Mouse (Mus musculus): Measurements from ENCODE around the gene Cfap73.
A peak's percentile ranks its signal among the peaks of the same experiment; 100 is the strongest.

Gene Cfap73

DNA sequence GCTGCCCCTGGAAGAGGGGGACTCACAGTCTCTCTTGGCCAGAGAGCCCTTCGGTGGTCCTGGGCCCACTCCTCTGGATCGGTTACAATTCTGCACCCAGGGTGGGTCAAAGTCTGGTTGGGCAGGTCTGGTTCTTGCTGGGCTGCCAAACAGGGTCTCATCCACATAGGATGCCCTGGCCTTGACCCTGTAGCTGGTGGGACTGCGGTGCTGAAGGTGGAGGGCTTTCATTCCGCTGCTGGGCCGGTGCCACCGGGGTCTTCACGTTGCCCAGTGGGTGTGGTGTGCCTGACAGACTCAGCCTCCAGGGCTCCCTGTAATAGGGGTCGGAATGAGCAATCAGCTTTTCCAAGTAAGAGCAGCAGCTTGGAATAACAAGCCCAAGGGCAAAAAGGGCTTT lies 22.6 kb downstream of the Cfap73 start:
- DNase-seq, result no peak

DNA sequence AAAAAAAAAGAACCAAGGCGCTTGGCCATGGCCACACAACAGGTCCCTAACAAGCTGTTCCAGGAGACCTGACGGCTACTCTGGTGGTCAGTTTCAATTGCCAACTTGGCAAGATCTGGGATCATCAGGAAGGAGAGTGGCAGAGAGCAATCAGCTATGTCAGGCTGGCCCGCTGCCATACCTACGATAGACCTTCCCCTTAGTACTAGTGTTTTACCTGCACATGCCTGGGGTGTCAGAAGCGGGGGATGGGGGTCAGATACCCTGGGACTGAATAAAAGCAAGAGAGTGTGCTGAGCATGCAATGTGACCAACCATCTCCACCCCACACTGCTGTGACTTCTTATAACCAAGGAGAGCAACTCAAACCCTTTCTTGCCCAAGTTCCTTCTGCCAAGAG lies 23.1 kb downstream of the Cfap73 start:
- DNase-seq, result no peak

DNA sequence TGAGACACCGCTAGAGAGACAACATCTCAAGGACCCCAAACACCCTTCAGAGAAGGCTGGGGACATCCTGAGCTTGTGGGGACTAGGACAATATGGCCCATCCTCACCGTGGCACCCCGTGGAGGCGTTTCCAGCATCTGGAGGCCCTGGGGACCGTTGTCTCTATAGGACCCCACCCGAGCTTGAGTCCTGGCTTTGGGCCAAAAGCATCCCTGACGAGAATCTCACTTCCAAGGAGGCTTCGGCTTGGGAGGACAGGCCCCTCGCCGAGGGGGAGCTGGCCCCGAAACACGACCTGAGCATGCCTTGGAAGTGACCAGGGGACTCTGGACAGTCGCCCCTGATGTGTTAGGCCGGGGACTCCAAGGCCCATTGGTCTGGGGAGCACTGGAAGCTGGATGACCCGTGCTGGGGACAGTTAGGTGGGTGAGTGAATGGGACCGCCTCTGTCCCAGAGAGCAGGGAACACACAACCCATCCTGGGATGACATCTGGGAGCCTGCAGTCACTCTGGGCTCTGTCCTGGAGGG lies 24.7 kb downstream of the Cfap73 start:
- no peak for DNase-seq

DNA sequence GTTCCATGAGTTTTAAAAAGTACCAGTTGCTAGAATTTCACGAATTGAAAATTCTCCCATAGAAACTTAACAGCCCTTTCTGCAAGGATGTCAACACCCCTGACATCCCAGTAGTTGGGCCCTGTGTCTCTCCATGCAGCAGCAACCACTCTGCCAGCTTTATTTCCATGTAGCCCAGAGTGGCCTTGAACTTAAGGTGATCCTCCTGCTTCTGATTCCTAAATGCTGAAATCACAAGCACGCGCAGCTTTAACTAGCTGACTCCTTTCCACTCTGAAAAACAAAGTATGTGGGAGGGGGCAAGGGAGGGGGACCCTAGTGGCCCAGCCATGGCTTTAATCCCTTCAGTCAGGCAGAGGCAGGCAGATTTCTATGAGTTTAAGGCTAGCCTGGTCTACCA lies 26.7 kb downstream of the Cfap73 start:
- DNase-seq, result no peak

DNA sequence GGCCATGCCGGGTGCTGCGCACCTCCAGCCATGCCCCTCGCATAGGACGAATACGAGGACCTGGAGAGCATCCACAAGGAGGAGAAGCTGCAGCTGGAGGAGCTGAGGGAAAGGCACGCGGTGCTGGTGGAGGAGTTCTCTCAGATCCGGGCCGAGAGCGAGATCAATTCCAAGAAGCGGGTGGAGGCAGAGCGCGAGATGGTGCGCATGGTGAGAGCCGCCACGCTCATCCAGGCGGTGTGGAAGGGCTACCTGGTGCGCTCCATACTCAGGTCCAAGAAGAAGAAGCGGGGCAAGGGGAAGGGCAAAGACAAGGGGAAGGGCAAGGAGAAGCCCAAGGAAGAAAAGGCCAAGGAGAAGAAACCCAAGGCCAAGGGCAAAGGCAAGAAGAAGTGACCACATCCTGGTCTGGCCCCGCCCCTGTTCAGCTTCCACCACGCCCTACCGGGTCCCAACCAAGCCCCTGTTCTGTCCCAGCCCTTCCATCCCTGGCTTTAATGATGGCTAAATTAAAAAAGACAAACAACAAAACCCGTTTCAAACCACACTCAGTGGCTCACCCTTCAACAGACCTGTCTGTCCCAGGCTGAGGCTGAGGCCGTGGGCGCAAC lies 27.3 kb downstream of the Cfap73 start:
- no peak for DNase-seq

DNA sequence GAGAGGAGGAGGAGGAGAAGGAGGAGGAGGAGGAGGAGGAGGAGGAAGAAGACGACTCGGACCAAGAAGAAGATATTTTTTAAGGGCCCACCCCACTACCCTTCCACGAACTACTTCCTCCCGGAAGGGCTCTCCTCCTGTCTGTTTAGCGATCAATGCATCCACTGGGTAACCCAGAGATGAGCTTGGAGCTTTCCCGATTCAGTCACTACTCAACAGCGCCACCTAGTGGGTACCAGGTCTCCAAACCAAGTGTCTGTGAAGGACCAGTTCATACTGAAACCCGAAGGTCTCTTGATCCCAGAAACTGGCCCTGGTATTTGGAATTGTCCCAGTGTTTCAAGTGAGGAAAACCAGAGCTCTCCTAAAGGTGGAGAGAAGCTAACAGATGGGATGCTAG lies 28.3 kb downstream of the Cfap73 start:
- peak; percentile 85 for DNase-seq

DNA sequence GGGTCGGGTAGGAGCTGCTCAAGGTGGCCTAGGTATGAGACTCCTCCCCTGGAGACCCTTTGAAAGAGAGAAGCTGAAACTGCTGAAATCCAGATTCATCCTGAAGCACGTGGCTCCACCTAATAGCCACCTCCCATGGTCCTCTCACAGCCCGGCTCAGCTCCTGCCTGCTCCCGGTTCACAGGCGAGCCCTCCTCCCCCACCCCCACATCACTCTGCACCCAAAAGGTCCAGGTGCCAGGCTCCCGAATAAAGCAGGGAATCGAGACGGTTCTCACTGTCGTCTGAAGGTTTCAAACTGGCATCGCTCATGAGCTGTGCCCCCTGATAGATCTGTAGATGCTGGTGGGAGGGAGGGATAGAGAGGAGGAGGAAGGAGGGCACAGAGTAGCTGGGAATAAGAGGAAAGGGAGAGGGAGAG lies 28.8 kb downstream of the Cfap73 start:
- no peak for DNase-seq

DNA sequence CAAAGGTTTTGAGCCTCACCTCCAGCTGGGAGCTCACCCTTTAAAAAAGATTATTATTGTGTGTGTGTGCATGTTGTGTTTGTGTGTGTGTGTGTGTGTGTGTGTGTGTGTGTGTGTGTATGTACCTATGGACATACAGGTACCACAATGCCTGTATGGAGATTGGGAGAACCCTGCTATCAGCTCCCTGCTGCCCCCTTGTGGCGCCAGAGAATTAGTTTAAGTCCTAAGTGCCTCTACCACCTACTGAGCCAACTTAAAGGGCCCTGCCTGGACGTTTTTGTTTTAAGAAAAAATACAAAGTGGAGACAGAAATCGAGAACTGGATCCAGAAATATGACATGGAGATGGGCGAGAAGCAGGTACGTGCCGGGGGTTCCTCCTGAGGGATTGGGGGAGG lies 29.2 kb downstream of the Cfap73 start:
- DNase-seq, result peak; percentile 88

DNA sequence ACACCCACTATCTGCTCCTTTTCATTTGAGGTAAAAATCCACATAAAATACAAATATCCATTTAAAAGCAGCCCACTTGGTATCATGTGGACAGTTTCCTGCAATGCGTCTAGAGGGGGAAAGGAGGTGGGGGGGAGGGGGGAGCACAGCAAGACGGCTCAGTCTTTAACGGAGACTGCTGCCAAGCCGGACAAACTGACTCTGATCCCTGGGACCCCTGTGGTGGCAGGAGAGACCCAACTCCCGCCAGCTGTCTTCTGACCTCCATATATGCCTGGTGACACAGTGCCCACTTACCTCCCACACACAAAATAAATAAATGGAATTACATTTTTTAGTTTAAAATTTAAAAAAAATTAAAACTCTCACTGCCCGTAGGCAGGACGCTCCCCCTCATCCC lies 30.5 kb downstream of the Cfap73 start:
- no peak for DNase-seq

DNA sequence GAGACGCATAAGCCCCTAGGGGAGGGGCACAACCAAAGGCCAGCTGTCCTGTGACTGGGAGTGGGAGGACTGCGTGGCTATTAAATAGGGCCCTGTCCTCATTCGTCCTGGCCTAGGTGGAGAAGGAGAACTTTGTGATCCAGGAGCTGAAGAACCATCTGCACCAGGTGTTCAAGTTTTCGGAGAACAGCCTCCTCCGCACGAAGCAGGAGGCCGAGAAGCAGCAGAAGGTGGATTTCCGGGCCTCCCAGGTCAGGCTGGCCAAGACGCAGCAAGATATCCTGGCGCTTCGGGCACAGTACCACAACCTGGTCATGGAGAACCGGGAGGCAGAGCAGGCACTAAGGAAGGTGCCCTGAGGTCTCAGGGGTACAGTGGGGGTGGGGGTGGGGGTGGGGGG lies 31.8 kb downstream of the Cfap73 start:
- no peak for DNase-seq

DNA sequence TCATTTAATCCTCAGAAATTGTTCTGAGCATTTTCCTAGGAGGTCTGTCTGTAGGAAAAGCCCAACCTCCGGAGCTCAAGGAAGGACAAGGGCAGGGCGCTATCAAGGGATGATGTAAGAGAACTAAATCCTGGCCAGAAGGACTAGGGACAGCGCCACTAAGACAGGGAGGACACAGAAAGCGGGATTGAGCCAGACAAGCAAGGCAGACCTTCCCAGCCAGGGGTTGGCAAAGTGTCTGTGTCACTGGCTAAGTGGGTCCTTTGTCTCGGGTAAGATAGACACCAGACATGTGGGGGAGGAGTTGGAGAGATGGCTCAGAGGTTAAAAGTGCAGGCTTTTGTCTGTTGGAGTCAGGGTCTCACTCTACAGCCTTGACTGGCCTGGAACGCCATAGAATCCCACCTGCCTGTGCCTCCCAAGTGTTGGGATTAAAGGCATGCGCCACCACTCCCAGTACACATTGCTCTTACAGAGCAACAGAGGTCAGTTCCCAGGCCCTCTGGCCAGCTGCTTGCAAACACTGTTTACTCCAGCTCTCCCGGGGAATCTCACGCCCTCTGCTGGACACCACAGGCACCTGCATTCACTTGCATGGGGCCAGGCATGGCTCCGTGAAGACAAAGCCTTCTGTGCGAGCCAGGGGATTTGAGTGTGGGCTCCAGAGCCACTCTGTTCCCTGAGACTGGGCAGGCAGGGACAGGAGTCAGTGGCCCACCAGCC lies 32.9 kb downstream of the Cfap73 start:
- no peak for DNase-seq

DNA sequence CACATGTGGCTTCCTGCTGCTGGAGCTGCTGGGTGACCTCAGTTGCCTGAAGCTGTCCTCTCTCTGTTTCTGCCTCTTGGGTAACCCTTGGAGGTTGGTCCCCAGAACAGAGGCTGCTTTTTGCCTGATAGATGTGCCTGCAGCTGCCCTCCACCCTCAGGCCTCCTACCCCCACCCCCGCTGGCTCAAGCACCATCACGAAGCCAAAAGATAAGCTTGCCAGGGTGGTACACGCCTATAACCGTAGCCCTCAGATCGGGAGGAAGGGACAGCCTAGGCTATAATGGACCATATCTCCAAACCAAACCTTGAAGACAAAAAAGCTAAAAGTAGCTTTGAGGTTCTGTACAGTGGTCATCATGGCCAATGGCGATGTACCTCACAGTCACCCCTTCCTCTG lies 34.4 kb downstream of the Cfap73 start:
- DNase-seq, result no peak

DNA sequence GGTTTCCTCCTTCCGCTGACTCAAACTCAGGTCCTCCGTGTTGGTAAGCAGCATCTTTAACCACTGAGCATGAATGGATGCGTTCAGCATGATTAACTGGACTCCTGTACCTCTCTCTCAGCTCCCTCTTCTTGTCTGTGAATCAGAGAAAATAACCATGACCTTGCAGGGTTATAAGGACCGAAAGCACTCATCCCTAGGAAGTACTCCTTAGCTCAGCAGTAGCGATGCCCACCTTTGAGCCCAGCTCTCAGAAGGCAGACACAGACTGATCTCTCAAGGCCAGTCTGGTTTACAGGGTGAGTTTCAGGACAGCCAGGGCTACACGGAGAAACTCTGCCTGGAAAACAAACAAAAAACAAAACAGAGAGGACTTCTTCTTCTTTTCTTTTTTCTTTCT lies 39.5 kb downstream of the Cfap73 start:
- no peak for DNase-seq

DNA sequence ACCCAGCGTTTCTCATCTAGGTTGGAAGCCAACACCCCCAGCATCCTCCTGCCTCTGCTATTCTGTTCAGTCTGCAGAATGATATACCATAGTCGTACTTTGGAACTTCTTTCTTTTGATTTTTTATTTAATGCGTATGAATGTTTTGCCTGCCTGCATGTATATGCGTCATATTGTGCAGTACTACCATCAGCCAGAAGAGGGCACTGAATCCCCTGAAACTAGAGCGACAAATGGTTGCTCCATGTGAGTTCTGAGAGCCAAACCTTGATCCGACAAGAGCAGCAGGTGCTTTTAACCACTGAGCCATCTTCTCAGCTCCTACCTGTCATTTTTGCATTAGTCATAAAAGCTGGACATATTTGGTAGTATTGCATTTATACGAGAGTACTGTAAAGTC lies 41.9 kb downstream of the Cfap73 start:
- DNase-seq, result no peak

DNA sequence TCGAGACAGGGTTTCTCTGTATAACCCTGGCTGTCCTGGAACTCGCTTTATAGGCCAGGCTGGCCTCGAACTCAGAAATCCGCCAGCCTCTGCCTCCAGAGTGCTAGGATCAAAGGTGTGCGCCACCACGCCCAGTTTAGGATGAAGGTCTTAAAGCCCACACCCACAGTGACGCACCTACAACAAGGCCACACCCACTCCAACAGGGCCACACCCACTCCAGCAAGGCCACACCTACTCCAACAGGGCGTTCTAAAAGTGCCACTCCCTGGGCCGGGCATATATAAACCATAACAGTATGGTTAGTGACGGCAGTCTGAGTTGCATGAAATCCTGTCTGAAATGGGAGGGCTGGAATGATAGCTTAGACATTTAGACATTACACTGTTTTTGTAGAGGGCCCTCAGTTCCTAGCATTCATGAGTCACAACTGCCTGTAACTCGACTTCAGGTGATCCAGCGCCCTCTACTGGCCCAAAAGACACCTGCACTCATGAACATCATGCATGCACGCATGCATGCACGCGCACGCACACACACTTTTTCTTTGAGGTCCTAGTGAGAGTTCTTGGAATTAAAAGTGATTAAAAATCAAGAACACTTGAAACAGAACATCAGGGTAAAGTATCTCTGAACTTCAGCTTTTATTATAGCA lies 43.6 kb downstream of the Cfap73 start:
- DNase-seq, result peak; percentile 43

DNA sequence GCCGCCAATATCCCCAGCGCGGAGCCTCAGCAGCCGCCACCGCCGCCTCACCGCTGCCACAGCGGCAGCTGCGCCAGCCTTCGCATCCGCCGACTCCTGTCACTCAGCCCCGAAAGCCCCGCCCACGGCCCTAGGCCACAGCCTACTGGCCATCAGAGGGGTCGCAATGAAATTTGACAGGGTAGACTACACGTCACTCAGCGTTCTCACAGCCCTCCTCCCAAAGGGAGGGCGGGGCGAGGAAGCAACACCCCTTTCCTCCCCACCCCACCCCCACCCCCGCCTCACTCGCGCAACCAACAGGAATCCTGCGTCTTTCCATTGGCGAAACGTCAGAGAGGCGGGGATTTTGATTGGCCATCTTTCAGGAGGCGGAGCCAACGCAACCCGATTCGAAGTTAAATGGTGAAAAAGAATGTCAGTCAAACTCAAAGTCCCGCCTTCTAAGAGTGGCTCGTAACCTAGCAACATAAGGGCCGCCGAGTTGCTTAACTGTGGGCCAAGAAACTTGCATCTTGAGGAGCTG lies 45.4 kb downstream of the Cfap73 start, which contains the start of the genes Tpcn1 and Iqcd:
Tpcn1 (minus strand) TSS at position 105 of the 526 bp plus-strand sequence.
Iqcd (plus strand) TSS at position 448 of the 526 bp plus-strand sequence.
- peak; percentile 99 for DNase-seq

DNA sequence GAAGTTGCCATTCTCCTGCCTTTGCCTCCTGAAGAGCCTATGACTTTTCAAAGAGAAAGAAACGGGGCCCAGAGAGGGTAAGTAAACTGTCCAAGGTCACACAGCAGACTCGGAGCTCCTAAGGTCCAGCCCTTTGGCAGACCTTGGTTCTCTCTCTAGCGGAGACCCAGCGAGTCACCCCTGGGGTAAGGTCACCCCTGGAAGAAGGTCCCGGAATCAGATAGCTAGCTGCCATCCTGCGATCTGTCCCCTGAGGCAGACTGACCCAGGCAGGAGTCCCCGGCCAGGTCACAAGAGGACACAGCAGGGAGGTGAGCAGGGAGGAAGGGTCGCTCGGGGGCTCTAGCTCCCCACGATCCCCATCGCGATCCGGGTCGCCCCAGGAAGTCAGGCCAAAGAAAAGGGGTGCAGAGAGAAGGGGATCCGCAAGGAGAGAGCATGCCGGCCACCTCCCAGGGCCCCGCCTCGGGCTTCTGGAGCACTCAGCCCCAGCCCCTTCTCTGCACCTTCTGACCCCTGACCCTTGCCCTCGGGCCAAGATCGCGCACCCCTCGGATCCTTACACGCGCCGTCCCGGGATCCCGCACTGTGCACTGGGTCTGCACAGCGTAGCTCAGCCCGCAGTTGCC lies 46.0 kb downstream of the Cfap73 start:
- DNase-seq, result no peak

DNA sequence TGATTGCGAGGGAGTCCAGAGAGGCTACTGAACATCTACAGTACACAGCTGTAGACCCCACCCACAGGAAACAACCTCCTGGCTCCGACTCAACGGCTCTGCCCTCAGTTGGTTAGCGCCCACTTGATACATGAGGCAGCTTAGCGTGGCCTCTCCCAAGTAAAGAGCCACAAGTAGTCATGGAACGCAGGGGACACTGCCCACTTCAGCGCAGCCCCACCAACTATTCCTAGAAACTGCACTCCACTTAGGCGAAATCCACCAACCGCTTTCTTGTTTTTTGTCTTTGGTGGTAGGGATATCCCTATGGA lies 46.5 kb downstream of the Cfap73 start:
- peak; percentile 67 for DNase-seq

DNA sequence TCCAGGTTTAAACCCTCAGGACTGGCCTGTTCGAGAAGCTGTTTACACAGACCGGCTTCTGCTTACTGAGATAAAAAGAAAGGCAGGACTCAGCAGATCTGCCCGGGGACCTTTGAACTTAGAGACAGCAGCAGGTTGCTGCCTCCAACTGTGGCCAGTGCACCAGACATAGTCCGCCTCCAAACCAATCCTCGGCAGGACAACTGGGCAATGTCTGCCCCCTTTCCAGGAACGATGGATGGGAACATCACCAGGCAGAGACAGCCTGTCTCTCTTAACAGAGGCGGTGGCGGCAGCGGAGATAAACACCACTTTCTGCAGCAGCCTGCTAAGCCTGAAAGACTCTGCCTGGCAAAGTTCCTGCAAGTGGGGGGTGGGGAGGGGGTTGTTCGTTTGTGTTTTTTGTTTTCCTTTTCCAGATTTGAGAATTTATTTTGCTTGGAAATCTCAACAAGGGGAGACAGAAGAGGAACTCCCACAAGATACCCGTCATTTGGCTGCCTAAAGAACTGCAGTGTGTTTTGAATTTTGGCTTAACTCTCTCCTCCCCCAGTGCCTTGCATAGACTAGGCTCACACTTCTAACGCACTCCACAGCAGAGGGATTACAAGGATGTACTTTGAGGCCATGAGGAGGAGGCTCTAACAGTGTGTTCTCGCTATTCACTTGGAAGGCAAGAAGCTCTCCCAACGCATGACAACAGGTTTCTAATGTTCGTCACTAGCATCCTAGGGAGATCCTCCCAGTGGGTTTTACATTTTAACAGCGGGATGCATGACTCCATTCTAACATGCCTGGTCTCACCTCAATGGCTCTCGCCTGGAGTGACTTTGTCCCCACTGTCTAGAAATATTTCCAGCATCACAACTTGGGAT lies 47.1 kb downstream of the Cfap73 start:
- DNase-seq, result peak; percentile 41

DNA sequence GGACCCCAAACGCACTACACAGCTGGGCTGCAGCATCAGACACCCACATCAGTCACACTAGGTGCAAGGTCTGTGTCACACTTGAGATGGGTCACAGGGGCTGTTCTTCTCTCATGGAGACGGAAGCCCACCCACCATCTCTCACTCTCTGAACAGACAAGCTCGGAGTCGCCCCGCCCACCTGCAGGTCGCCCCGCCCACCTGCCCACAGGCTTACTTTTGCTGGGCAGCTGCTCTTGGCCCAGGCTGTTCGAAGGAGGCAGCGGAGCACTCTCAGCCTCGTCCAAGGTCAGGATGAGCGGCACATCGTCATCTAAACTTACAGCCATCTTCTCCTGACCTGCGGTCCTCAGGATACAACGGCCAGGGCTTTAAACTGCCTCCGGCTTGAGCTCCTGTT lies 49.1 kb downstream of the Cfap73 start:
- no peak for DNase-seq

DNA sequence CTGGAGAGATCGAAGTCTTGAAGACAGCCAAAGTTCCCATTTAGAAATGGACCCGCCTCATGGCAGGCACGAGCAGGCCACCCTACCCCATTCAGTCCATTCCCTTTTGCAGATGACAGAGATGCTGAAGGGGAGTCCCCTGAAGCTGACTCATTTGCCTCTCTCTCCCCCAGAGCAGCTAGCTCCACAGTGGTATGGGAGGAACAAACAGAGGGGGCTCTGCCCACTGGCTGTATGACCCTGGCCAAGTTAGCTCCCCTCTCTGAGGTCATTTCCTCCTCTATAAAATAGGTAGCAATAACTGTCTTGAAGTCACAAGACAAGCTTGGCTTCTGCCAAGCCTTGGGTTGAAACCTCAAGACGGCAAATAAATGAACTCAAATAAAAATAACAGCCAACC lies 50.5 kb downstream of the Cfap73 start:
- no peak for DNase-seq

DNA sequence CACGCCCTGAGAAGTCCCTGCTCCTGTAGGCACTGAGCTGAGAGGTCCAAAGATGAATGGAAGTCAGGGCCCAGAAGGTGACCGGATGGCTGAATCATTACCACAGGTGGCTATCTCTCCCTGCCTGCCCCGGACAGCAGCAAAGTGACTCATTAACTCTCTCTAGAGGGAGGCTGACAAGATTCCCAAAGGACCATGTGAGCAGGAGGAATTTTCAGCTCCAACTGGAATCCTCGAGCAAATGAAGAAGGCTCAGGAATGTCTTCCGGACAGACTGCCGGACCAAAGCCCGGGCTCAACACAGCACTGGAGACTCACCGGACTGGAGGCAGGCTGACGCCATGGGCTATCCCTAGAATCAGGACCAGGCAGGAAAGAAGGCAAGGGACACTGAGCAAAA lies 52.0 kb downstream of the Cfap73 start:
- DNase-seq, result no peak
